Mouse (Mus musculus): ENCODE data around the gene Zfp819. TPM values are rescaled to one million over a fixed set of nuclear protein-coding genes. Genes with fewer than 3 reads are reported as not detected.
A peak's percentile ranks its signal among the peaks of the same experiment; 100 is the strongest.

Gene Zfp819
- polyA plus RNA-seq, 1 experiment from 2014 or later = 1.1 TPM

- Histone ChIP-seq H3K9me3 (no peaks in the 10 kb centered on the region), H3K36me3 (no peaks in the 10 kb centered on the region), H3K27ac (no peak overlapping the region), H3K4me1 (replicated peaks) (no peaks in the 10 kb centered on the region), H3K27me3 (ENCODE audit: insufficient read depth, poor library complexity, severe bottlenecking) (no peaks in the 10 kb centered on the region), H3K4me3 (no peak overlapping the region)
- DNase-seq (ENCODE audit: low spot score) = no peak
- WGBS = 88% methylated on average over 14 of the region's 14 CpGs
These were observed 7.0 kb downstream of the Zfp819 start for GRCm38 (mm10) chr7:43613816-43614551.

DNA sequence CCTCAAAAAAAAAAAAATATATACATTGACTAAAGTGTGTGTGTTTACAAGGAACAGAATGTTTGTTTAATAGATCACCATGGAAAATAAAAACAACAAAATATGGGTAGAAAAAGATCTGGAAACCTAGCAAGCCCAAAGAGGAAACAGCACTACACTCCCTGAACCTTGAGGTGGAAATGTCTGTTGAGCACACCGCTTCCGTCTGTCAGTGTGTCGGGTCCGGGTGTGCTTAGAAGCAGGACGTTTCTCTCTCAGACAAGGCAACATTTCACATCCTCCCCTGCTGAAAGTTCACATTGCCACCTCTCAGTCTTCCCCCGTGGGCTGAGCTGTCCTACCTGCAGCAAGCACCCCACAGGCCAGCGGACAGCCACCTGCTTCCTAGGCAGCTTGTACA, 16.0 kb downstream of the Zfp819 start:
- H3K27ac ChIP-seq = no peak overlapping the region
- no peaks in the 10 kb centered on the region for H3K27me3 ChIP-seq (ENCODE audit: insufficient read depth, poor library complexity, severe bottlenecking)
- DNase-seq (ENCODE audit: low spot score) = no peak
- H3K4me3 ChIP-seq = no peak overlapping the region
- no peaks in the 10 kb centered on the region for H3K9me3 ChIP-seq
- 80% methylated on average over 7 of the region's 7 CpGs for WGBS
- H3K4me1 ChIP-seq (replicated peaks) = peaks cover 8% of the 10 kb centered on the region
- H3K36me3 ChIP-seq = no peaks in the 10 kb centered on the region

DNA sequence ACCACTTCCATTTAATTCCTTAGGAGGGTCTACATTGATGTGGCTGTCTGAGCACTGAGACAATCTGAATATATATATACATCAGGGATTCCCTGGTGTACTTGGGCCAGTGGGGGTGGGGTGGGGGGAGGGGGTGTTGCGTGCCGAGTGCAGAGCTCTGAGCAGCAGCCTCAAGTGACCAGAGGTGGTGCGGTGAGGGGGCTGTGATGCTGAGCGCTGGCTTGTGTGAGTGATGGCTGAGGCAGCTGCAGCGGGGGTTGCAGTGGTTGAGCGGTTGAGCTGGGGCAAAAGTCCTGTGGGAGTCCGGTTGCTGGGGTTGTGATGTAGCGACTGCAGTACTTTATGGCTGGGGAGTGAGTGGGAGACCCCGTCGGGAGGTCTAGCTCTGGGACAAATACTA, 16.9 kb downstream of the Zfp819 start:
- Histone ChIP-seq H3K9me3 (no peaks in the 10 kb centered on the region), H3K4me3 (no peak overlapping the region), H3K36me3 (no peaks in the 10 kb centered on the region), H3K4me1 (replicated peaks) (peaks cover 8% of the 10 kb centered on the region), H3K27ac (no peak overlapping the region), H3K27me3 (ENCODE audit: insufficient read depth, poor library complexity, severe bottlenecking) (no peaks in the 10 kb centered on the region)
- peak; percentile 19 for DNase-seq (ENCODE audit: low spot score)
- WGBS = 18% methylated on average over 10 of the region's 10 CpGs

GRCm38 (mm10) chr7:43625065-43625464, 18.1 kb downstream of the Zfp819 start:
- WGBS = 57% methylated on average over 3 of the region's 3 CpGs
- H3K9me3 ChIP-seq = no peaks in the 10 kb centered on the region
- no peaks in the 10 kb centered on the region for H3K36me3 ChIP-seq
- H3K27ac ChIP-seq = no peak overlapping the region
- no peak for DNase-seq (ENCODE audit: low spot score)
- H3K27me3 ChIP-seq (ENCODE audit: insufficient read depth, poor library complexity, severe bottlenecking) = no peaks in the 10 kb centered on the region
- H3K4me1 ChIP-seq (replicated peaks) = peaks cover 8% of the 10 kb centered on the region
- no peak overlapping the region for H3K4me3 ChIP-seq

- no peak for DNase-seq (ENCODE audit: low spot score)
- Histone ChIP-seq H3K27me3 (ENCODE audit: insufficient read depth, poor library complexity, severe bottlenecking) (no peaks in the 10 kb centered on the region), H3K27ac (no peak overlapping the region), H3K4me1 (replicated peaks) (peaks cover 8% of the 10 kb centered on the region), H3K36me3 (no peaks in the 10 kb centered on the region), H3K4me3 (no peak overlapping the region), H3K9me3 (no peaks in the 10 kb centered on the region)
- WGBS = 88% methylated on average over 8 of the region's 8 CpGs
These were observed 18.9 kb downstream of the Zfp819 start for GRCm38 (mm10) chr7:43625794-43626422.

DNA sequence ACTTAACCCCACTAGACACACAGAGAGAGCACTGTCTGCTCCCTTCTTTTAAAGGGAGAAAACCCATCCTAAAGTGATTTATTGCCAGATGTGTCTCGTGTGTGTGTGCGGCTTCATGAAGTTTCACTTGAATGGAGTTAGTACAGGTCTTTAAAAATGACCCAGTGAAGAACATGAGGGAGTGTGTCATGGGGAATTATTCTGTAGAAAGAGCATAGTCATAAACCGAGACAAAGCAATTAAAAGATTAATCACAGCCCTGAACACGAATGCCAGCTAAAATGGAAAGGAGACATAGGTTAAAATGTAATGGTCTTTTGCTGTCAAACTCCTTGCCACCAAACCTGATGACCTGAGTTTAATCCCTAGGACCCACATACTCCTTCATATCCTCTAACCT, 27.0 kb downstream of the Zfp819 start:
- DNase-seq (ENCODE audit: low spot score) = no peak
- Histone ChIP-seq H3K4me1 (replicated peaks) (no peaks in the 10 kb centered on the region; the same call in 1 of the 2 replicates), H3K9me3 (no peaks in the 10 kb centered on the region), H3K27ac (no peak overlapping the region), H3K27me3 (ENCODE audit: insufficient read depth, poor library complexity, severe bottlenecking) (no peaks in the 10 kb centered on the region), H3K36me3 (no peaks in the 10 kb centered on the region), H3K4me3 (no peak overlapping the region)
- WGBS = 87% methylated on average over 4 of the region's 4 CpGs

DNA sequence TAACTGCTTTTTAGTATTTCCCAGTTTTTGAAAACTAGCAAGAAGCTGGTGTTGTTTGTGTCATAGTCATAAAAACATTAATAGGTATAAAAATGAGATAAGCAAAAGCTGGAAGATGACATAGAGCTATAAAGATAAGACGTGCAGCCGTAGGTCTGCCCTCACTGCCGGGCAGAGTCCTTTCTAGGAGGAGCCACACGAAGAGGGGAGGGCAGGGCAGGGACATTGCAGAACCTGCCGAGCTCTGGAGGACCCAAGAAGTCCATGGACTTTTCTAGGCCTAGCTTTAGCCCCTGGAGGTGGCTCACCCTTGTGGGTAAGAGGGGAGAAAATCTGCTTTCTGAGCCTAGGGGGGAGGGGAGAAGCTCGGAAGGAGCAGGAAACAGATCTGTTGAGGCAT, 27.5 kb downstream of the Zfp819 start, which contains the start of gene Ceacam18:
TSS of gene Ceacam18 (plus strand) at position 208 of the 400 bp plus-strand sequence.
- no peak within 1 kb of the TSS for H3K4me3 ChIP-seq
- H3K27me3 ChIP-seq (ENCODE audit: insufficient read depth, poor library complexity, severe bottlenecking) = no peaks in the 10 kb centered on the region
- WGBS = 77% methylated on average over 6 of the region's 6 CpGs
- no peaks in the 10 kb centered on the region; the same call in 1 of the 2 replicates for H3K4me1 ChIP-seq (replicated peaks)
- H3K9me3 ChIP-seq = no peaks in the 10 kb centered on the region
- no peak for DNase-seq (ENCODE audit: low spot score)
- no peaks in the 10 kb centered on the region for H3K36me3 ChIP-seq
- H3K27ac ChIP-seq = no peak within 1 kb of the TSS

GRCm38 (mm10) chr7:43636194-43636593, 29.2 kb downstream of the Zfp819 start:
- Histone ChIP-seq H3K4me1 (replicated peaks) (no peaks in the 10 kb centered on the region; the same call in 1 of the 2 replicates), H3K36me3 (no peaks in the 10 kb centered on the region), H3K4me3 (no peak overlapping the region), H3K27ac (no peak overlapping the region), H3K9me3 (no peaks in the 10 kb centered on the region), H3K27me3 (ENCODE audit: insufficient read depth, poor library complexity, severe bottlenecking) (no peaks in the 10 kb centered on the region)
- 73% methylated on average over 2 of the region's 2 CpGs for WGBS
- no peak for DNase-seq (ENCODE audit: low spot score)

GRCm38 (mm10) chr7:43637118-43637517, 30.1 kb downstream of the Zfp819 start:
- no peak for DNase-seq (ENCODE audit: low spot score)
- no peaks in the 10 kb centered on the region for H3K36me3 ChIP-seq
- no peaks in the 10 kb centered on the region for H3K9me3 ChIP-seq
- no peaks in the 10 kb centered on the region; the same call in 1 of the 2 replicates for H3K4me1 ChIP-seq (replicated peaks)
- H3K27ac ChIP-seq = no peak overlapping the region
- no peaks in the 10 kb centered on the region for H3K27me3 ChIP-seq (ENCODE audit: insufficient read depth, poor library complexity, severe bottlenecking)
- H3K4me3 ChIP-seq = no peak overlapping the region
- 58% methylated on average over 1 of the region's 1 CpGs for WGBS

- no peaks in the 10 kb centered on the region for H3K27me3 ChIP-seq (ENCODE audit: insufficient read depth, poor library complexity, severe bottlenecking)
- no peak overlapping the region for H3K27ac ChIP-seq
- no peak overlapping the region for H3K4me3 ChIP-seq
- no peaks in the 10 kb centered on the region for H3K9me3 ChIP-seq
- no peak for DNase-seq (ENCODE audit: low spot score)
- H3K4me1 ChIP-seq (replicated peaks) = no peaks in the 10 kb centered on the region
- no peaks in the 10 kb centered on the region for H3K36me3 ChIP-seq
- WGBS = 84% methylated on average over 5 of the region's 5 CpGs
These were observed 35.6 kb downstream of the Zfp819 start for GRCm38 (mm10) chr7:43642587-43642986.

DNA sequence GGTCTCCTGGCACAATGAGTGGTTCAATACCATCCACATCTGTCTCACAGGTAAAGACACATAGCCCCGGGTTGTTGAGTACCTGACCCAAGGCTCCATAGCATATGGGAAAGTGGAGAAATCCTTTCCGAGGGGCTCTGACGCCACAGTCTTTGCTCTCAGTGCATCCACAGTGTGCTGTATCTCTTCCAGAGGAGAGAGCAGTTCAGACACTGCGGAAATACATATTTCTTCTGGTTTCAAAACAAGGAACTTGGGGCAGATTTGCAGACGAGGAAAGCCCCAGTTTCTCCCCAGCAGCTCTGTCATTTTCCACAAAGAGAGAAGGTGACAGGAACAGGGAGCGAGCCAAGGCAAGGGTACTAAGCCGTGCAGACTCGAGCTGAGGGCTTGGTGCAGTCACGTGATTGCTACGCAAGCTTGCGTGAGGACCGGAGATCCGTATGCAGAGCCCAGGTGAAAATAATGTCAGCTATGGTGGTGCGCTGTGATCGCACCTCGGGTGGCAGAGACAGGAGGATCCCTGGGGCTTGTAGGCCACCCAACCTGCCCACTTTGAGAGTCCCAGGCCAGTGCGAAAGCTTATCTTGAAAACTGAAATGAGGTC, 36.2 kb downstream of the Zfp819 start:
- no peak for DNase-seq (ENCODE audit: low spot score)
- no peak overlapping the region for H3K27ac ChIP-seq
- H3K36me3 ChIP-seq = no peaks in the 10 kb centered on the region
- H3K27me3 ChIP-seq (ENCODE audit: insufficient read depth, poor library complexity, severe bottlenecking) = no peaks in the 10 kb centered on the region
- no peaks in the 10 kb centered on the region for H3K9me3 ChIP-seq
- H3K4me3 ChIP-seq = no peak overlapping the region
- no peaks in the 10 kb centered on the region for H3K4me1 ChIP-seq (replicated peaks)
- WGBS = 85% methylated on average over 17 of the region's 17 CpGs

GRCm38 (mm10) chr7:43652683-43653082, 45.7 kb downstream of the Zfp819 start:
- H3K27ac ChIP-seq = no peak overlapping the region
- WGBS = 88% methylated on average over 6 of the region's 6 CpGs
- H3K4me1 ChIP-seq (replicated peaks) = no peaks in the 10 kb centered on the region
- H3K27me3 ChIP-seq (ENCODE audit: insufficient read depth, poor library complexity, severe bottlenecking) = no peaks in the 10 kb centered on the region
- no peaks in the 10 kb centered on the region for H3K36me3 ChIP-seq
- H3K4me3 ChIP-seq = no peak overlapping the region
- DNase-seq (ENCODE audit: low spot score) = no peak
- 0 out of 2 replicates have a peak, but pooled peaks cover 8% of the 10 kb centered on the region for H3K9me3 ChIP-seq

GRCm38 (mm10) chr7:43654519-43654918, 47.5 kb downstream of the Zfp819 start:
- Histone ChIP-seq H3K9me3 (0 out of 2 replicates have a peak, but pooled peaks cover 8% of the 10 kb centered on the region), H3K27ac (no peak overlapping the region), H3K27me3 (ENCODE audit: insufficient read depth, poor library complexity, severe bottlenecking) (no peaks in the 10 kb centered on the region), H3K4me3 (no peak overlapping the region), H3K36me3 (no peaks in the 10 kb centered on the region), H3K4me1 (replicated peaks) (no peaks in the 10 kb centered on the region)
- WGBS = 83% methylated on average over 3 of the region's 3 CpGs
- no peak for DNase-seq (ENCODE audit: low spot score)
